ENCODE assay signal across 16 mouse cellular contexts in the genomic region with DNA sequence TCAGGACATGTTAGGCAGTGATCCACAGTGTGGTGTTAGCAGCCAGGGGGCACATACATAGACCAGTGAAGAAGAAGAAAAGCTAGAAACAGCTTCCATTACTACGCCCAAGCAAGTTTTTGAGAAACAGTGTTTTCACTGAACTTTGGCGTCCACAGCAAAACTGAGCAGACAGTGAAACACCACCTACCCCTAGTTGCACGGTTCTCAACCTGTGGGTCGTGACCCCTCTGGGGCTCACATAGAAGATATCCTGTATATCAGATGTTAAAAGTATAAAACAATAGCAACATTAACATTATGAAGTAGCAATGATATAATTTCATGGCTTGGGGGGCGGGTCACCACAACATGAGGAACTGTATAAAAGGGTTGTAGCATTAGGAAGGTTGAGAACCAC.
"Had no signal": no experiment of that assay in that cellular context is flagged by ENCODE, and none has a peak within 500 bp of the region (broad histone marks: within the 10 kb centered on the region; RNA-seq: fewer than 3 reads in every experiment).

No protein-coding gene starts in this region.

- H3K9me3 ChIP-seq: neural tube, embryonic 13.5 days; neural tube, embryonic 15.5 days; stomach, embryonic 15.5 days had no signal

- H3K4me1 ChIP-seq: neural tube, embryonic 13.5 days; neural tube, embryonic 15.5 days; stomach, embryonic 15.5 days had no signal

- DNase-seq: retina, postnatal 1 day; right cerebral cortex, adult 18-20 months; right cerebral cortex, postnatal 14 days; right cerebral cortex, postnatal 25 days; right cerebral cortex, postnatal 4 days; spleen, adult 18-20 months; thymus, adult 18-20 months; thymus, adult 2 months; thymus, postnatal 14 days; thymus, postnatal 25 days; thymus, postnatal 36 days; thymus, postnatal 4 days had no signal

- H3K9ac ChIP-seq: neural tube, embryonic 13.5 days; neural tube, embryonic 15.5 days; stomach, embryonic 15.5 days had no signal

- H3K27me3 ChIP-seq: neural tube, embryonic 13.5 days; neural tube, embryonic 15.5 days; stomach, embryonic 15.5 days had no signal

- H3K36me3 ChIP-seq: neural tube, embryonic 13.5 days; neural tube, embryonic 15.5 days; stomach, embryonic 15.5 days had no signal

- H3K27ac ChIP-seq: neural tube, embryonic 13.5 days; neural tube, embryonic 15.5 days; stomach, embryonic 15.5 days; stomach, postnatal 0 days had no signal

- H3K4me2 ChIP-seq: neural tube, embryonic 13.5 days; neural tube, embryonic 15.5 days; stomach, embryonic 15.5 days had no signal

- H3K4me3 ChIP-seq: neural tube, embryonic 13.5 days; neural tube, embryonic 15.5 days; stomach, embryonic 15.5 days had no signal
